Mouse (Mus musculus): ENCODE data around the gene Gm11562.
"Not testable (repeated sequence)": the region's sequence is repeated elsewhere in the genome, so short reads cannot be mapped to it uniquely, and the experiment has no call there.

The Gm11562 gene

GRCm38 (mm10) chr11:99620335-99620734, at the start of gene Gm11562:
Gm11562 (minus strand) TSS chr11:99620435.
- DNase-seq (ENCODE audit: low spot score), result no peak

- DNase-seq (ENCODE audit: low spot score), result no peak
Measured at GRCm38 (mm10) chr11:99665860-99666259, 45.6 kb upstream of the Gm11562 start, which contains the start of gene Krtap4-6. Krtap4-6 (minus strand) TSS chr11:99665960.

GRCm38 (mm10) chr11:99662802-99663201, 42.6 kb upstream of the Gm11562 start:
- DNase-seq (ENCODE audit: low spot score), result no peak

GRCm38 (mm10) chr11:99659256-99659655, 39.0 kb upstream of the Gm11562 start:
- DNase-seq (ENCODE audit: low spot score), result no peak

GRCm38 (mm10) chr11:99658467-99659010, 38.3 kb upstream of the Gm11562 start, which contains the start of gene Gm11563:
Gm11563 (minus strand) TSS chr11:99658960.
- DNase-seq (ENCODE audit: low spot score), result not testable (repeated sequence)

GRCm38 (mm10) chr11:99657051-99657450, 36.8 kb upstream of the Gm11562 start:
- DNase-seq (ENCODE audit: low spot score), result no peak

- no peak for DNase-seq (ENCODE audit: low spot score)
Measured at GRCm38 (mm10) chr11:99650136-99650535, 29.9 kb upstream of the Gm11562 start, which contains the start of gene Gm11555. Gm11555 (minus strand) TSS chr11:99650236.

- DNase-seq (ENCODE audit: low spot score), result no peak
Measured at GRCm38 (mm10) chr11:99646444-99646843, 26.2 kb upstream of the Gm11562 start.

- no peak for DNase-seq (ENCODE audit: low spot score)
Measured at GRCm38 (mm10) chr11:99644351-99644750, 24.1 kb upstream of the Gm11562 start.

- not testable (repeated sequence) for DNase-seq (ENCODE audit: low spot score)
Measured at GRCm38 (mm10) chr11:99643635-99644139, 23.5 kb upstream of the Gm11562 start, which contains the start of gene Krtap4-7. Krtap4-7 (minus strand) TSS chr11:99644089.

GRCm38 (mm10) chr11:99640926-99641325, 20.7 kb upstream of the Gm11562 start:
- no peak for DNase-seq (ENCODE audit: low spot score)

GRCm38 (mm10) chr11:99637086-99637485, 16.9 kb upstream of the Gm11562 start:
- no peak for DNase-seq (ENCODE audit: low spot score)

- DNase-seq (ENCODE audit: low spot score), result no peak
Measured at GRCm38 (mm10) chr11:99634653-99635134, 14.5 kb upstream of the Gm11562 start, which contains the start of gene Krtap4-2. Krtap4-2 (minus strand) TSS chr11:99635084.

- no peak for DNase-seq (ENCODE audit: low spot score)
Measured at GRCm38 (mm10) chr11:99633293-99633692, 13.1 kb upstream of the Gm11562 start.

GRCm38 (mm10) chr11:99630890-99631289, 10.7 kb upstream of the Gm11562 start:
- DNase-seq (ENCODE audit: low spot score), result no peak

- no peak for DNase-seq (ENCODE audit: low spot score)
Measured at GRCm38 (mm10) chr11:99628138-99628537, 7.9 kb upstream of the Gm11562 start, which contains the start of gene Krtap4-1. Krtap4-1 (minus strand) TSS chr11:99628238.

- no peak for DNase-seq (ENCODE audit: low spot score)
Measured at GRCm38 (mm10) chr11:99614796-99615363, 5.4 kb downstream of the Gm11562 start, which contains the start of gene Krtap2-4. Krtap2-4 (minus strand) TSS chr11:99614846.

GRCm38 (mm10) chr11:99610089-99610488, 10.1 kb downstream of the Gm11562 start, which contains the start of gene Gm11937:
Gm11937 (minus strand) TSS chr11:99610189.
- DNase-seq (ENCODE audit: low spot score), result not testable (repeated sequence)

- DNase-seq (ENCODE audit: low spot score), result no peak
Measured at GRCm38 (mm10) chr11:99609126-99609525, 11.1 kb downstream of the Gm11562 start.

- DNase-seq (ENCODE audit: low spot score), result not testable (repeated sequence)
Measured at GRCm38 (mm10) chr11:99603208-99603607, 17.0 kb downstream of the Gm11562 start, which contains the start of gene Gm11938. Gm11938 (minus strand) TSS chr11:99603308.

GRCm38 (mm10) chr11:99597742-99598141, 22.5 kb downstream of the Gm11562 start, which contains the start of gene Krtap9-3:
Krtap9-3 (minus strand) TSS chr11:99598105.
- not testable (repeated sequence) for DNase-seq (ENCODE audit: low spot score)

- DNase-seq (ENCODE audit: low spot score), result no peak
Measured at GRCm38 (mm10) chr11:99590981-99591380, 29.3 kb downstream of the Gm11562 start, which contains the start of gene Krtap1-3. Krtap1-3 (minus strand) TSS chr11:99591339.

- DNase-seq (ENCODE audit: low spot score), result no peak
Measured at GRCm38 (mm10) chr11:99585096-99585495, 35.1 kb downstream of the Gm11562 start.
